Mouse (Mus musculus) CH12.LX (cell line): ENCODE data around the gene Pdcd7. TPM values are rescaled to one million over a fixed set of nuclear protein-coding genes. Genes with fewer than 3 reads are reported as not detected.

Experiments
- DNase-seq: peaks from one replicate; pipeline ENCODE4 v3.0.0-alpha.2; 2013; ENCODE audit errors: extremely low read depth
- H3K27ac ChIP-seq: 2 replicates; pipeline ENCODE4 v1.5.1; 2012; ENCODE audit warnings: low read depth, mild to moderate bottlenecking, control low read depth, moderate library complexity; ENCODE audit not compliant: insufficient read depth
- H3K27me3 ChIP-seq: replicated peaks from 2 replicates; pipeline ENCODE3; 2012; ENCODE audit warnings: inconsistent platforms
- H3K36me3 ChIP-seq, 2 experiments: replicated peaks in 1 of 2; 2 replicates each; pipeline versions ENCODE3 to v1.6.1; 2012; ENCODE audit warnings: inconsistent platforms in 1 of 2, low read length in 1 of 2, mild to moderate bottlenecking in 1 of 2, mixed read lengths in 1 of 2, moderate library complexity in 1 of 2; ENCODE audit not compliant: control insufficient read depth in 1 of 2, insufficient read depth in 1 of 2
- H3K4me1 ChIP-seq, 2 experiments: 2 replicates each; pipeline ENCODE4 v1.6.1; 2012; ENCODE audit warnings: inconsistent platforms in 1 of 2, moderate library complexity in 1 of 2; ENCODE audit not compliant: insufficient read depth in 2 of 2, control insufficient read depth in 1 of 2
- H3K4me2 ChIP-seq: 2 replicates; pipeline ENCODE4 v1.6.1; 2012; ENCODE audit warnings: low read depth, mild to moderate bottlenecking, control low read depth; ENCODE audit not compliant: poor library complexity, insufficient read depth, severe bottlenecking
- H3K4me3 ChIP-seq, 3 experiments: fragments of 150-350 bp in 1 of 3; sonication (generic) in 1 of 3; replicated peaks in 1 of 3; 2 replicates each; pipeline versions ENCODE3 to v1.5.1; 2011 to 2012; ENCODE audit warnings: low read depth in 2 of 3, low read length in 2 of 3, mild to moderate bottlenecking in 2 of 3, moderate library complexity in 2 of 3, control low read depth in 1 of 3, improper control_type of control experiment in 1 of 3, inconsistent platforms in 1 of 3, mixed read lengths in 1 of 3; ENCODE audit not compliant: poor library complexity in 1 of 3
- H3K79me2 ChIP-seq: replicated peaks from 2 replicates; pipeline ENCODE4 v1.6.1; 2012; ENCODE audit warnings: mild to moderate bottlenecking, moderate library complexity; ENCODE audit not compliant: control insufficient read depth, poor library complexity, insufficient read depth, severe bottlenecking; ENCODE audit errors: extremely low read depth
- H3K9ac ChIP-seq: 2 replicates; pipeline ENCODE4 v1.6.1; 2012; ENCODE audit warnings: low read depth, mild to moderate bottlenecking, control low read depth, moderate library complexity; ENCODE audit not compliant: insufficient read depth
- H3K9me3 ChIP-seq: replicated peaks from 2 replicates; pipeline ENCODE3; 2012; ENCODE audit warnings: low read length, inconsistent platforms, mixed read lengths
- BHLHE40 ChIP-seq: IDR thresholded peaks from 2 replicates; pipeline ENCODE4 v1.6.1; 2011; ENCODE audit warnings: mild to moderate bottlenecking, low read depth, low read length, improper control_type of control experiment
- CHD2 ChIP-seq: IDR thresholded peaks from 2 replicates; pipeline ENCODE4 v1.6.1; 2011; ENCODE audit warnings: low read length, improper control_type of control experiment
- ELF1 ChIP-seq: IDR thresholded peaks from 2 replicates; pipeline ENCODE4 v1.6.1; 2014; ENCODE audit warnings: low read depth, mild to moderate bottlenecking, inconsistent platforms, low read length, improper control_type of control experiment
- EP300 ChIP-seq: IDR thresholded peaks from 2 replicates; pipeline ENCODE4 v1.6.1; 2011; ENCODE audit warnings: low read length, improper control_type of control experiment
- ETS1 ChIP-seq: conservative IDR thresholded peaks from 2 replicates; pipeline ENCODE4 v1.6.1; 2012; ENCODE audit warnings: low read depth, mild to moderate bottlenecking, inconsistent platforms, low read length, improper control_type of control experiment, moderate library complexity
- HCFC1 ChIP-seq: IDR thresholded peaks from 2 replicates; pipeline ENCODE4 v1.6.1; 2012; ENCODE audit warnings: low read depth, mild to moderate bottlenecking, inconsistent platforms, low read length, improper control_type of control experiment
- JUND ChIP-seq: conservative IDR thresholded peaks from 2 replicates; pipeline ENCODE4 v1.6.1; 2011; ENCODE audit warnings: low read depth, low read length, improper control_type of control experiment
- KAT2A ChIP-seq: IDR thresholded peaks from 2 replicates; pipeline ENCODE4 v1.6.1; 2012; ENCODE audit warnings: low read length, improper control_type of control experiment, inconsistent platforms; ENCODE audit not compliant: insufficient replicate concordance
- MAX ChIP-seq: IDR thresholded peaks from 2 replicates; pipeline ENCODE4 v1.6.1; 2011; ENCODE audit warnings: low read length, improper control_type of control experiment
- MAZ ChIP-seq: IDR thresholded peaks from 2 replicates; pipeline ENCODE4 v1.6.1; 2012; ENCODE audit warnings: low read depth, mild to moderate bottlenecking, inconsistent platforms, low read length, improper control_type of control experiment, moderate library complexity
- MXI1 ChIP-seq: IDR thresholded peaks from 2 replicates; pipeline ENCODE4 v1.6.1; 2011; ENCODE audit warnings: mild to moderate bottlenecking, low read depth, low read length, improper control_type of control experiment
- MYC ChIP-seq: IDR thresholded peaks from 2 replicates; pipeline ENCODE4 v1.6.1; 2011; ENCODE audit warnings: low read depth, mild to moderate bottlenecking, improper control_type of control experiment, low read length
- NELFE ChIP-seq: IDR thresholded peaks from 2 replicates; pipeline ENCODE4 v1.6.1; 2011; ENCODE audit warnings: low read depth, low read length, improper control_type of control experiment
- PAX5 ChIP-seq: IDR thresholded peaks from 2 replicates; pipeline ENCODE4 v1.6.1; 2012; ENCODE audit warnings: low read length, inconsistent platforms, mixed read lengths
- POLR2AphosphoS2 ChIP-seq: IDR thresholded peaks from 2 replicates; pipeline ENCODE4 v1.6.1; 2011; ENCODE audit warnings: low read depth, low read length, improper control_type of control experiment
- RAD21 ChIP-seq: IDR thresholded peaks from 2 replicates; pipeline ENCODE4 v1.6.1; 2011; ENCODE audit warnings: low read depth, mild to moderate bottlenecking, low read length, improper control_type of control experiment, moderate library complexity
- SMC3 ChIP-seq: IDR thresholded peaks from 2 replicates; pipeline ENCODE4 v1.6.1; 2011; ENCODE audit warnings: low read depth, low read length, improper control_type of control experiment
- TCF12 ChIP-seq: IDR thresholded peaks from 2 replicates; pipeline ENCODE4 v1.6.1; 2014; ENCODE audit warnings: low read depth, mild to moderate bottlenecking, inconsistent platforms, low read length, improper control_type of control experiment
- USF2 ChIP-seq: conservative IDR thresholded peaks from 2 replicates; pipeline ENCODE4 v1.6.1; 2011; ENCODE audit warnings: low read depth, low read length, improper control_type of control experiment
- ZKSCAN1 ChIP-seq: IDR thresholded peaks from 2 replicates; pipeline ENCODE4 v1.6.1; 2012; ENCODE audit warnings: low read depth, inconsistent platforms, low read length, improper control_type of control experiment, borderline replicate concordance
- ZMIZ1 ChIP-seq: IDR thresholded peaks from 2 replicates; pipeline ENCODE4 v1.6.1; 2012; ENCODE audit warnings: low read depth, mild to moderate bottlenecking, inconsistent platforms, low read length, improper control_type of control experiment
- ZNF384 ChIP-seq: IDR thresholded peaks from 2 replicates; pipeline ENCODE4 v1.6.1; 2012; ENCODE audit warnings: low read depth, low read length, improper control_type of control experiment, inconsistent platforms
- dilution Hi-C: fragments of 300-500 bp; cut with MboI; formaldehyde crosslinking; loops from 2 replicates; pipeline ENCODE4 v1.14.3; 2020; ENCODE audit warnings: low sequenced_read_pairs; ENCODE audit not compliant: extremely low pct_unique_long_range_greater_than_20kb, extremely low pct_ligation_motif_present
- in situ Hi-C: fragments of 300-500 bp; cut with MboI; formaldehyde crosslinking; loops from 3 replicates; pipeline ENCODE4 v1.14.3; 2019; ENCODE audit warnings: low sequenced_read_pairs, low pct_ligation_motif_present, low pct_unique_long_range_greater_than_20kb, mixed read lengths
- polyA plus RNA-seq: library from polyadenylated mRNA; unstranded; fragments of >175 nt; gene quantifications from 2 replicates; pipeline ENCODE4 v1.2.1, GENCODE M21; 2012; ENCODE audit warnings: low read depth; ENCODE audit not compliant: insufficient read length
- total RNA-seq, 2 experiments: library from RNA; depleted of rRNA; stranded (reverse); fragments of 300-350 nt in 1 of 2; fragments of >200 nt in 1 of 2; gene quantifications; 2 replicates each; pipeline ENCODE4 v1.2.3; 2012 to 2014

The Pdcd7 gene
- total and polyA plus RNA-seq, 3 experiments: 13.1 to 20.6 (median 14.5) TPM

- Histone ChIP-seq H3K9ac (no peak overlapping the region), H3K9me3 (no peaks in the 10 kb centered on the region), H3K36me3 (peaks cover 40 to 73% of the 10 kb centered on the region in 2 experiments), H3K27ac (no peak overlapping the region), H3K4me3 (no peak overlapping the region), H3K27me3 (no peaks in the 10 kb centered on the region), H3K4me2 (no peak overlapping the region), H3K4me1 (no peaks in the 10 kb centered on the region), H3K79me2 (no peaks in the 10 kb centered on the region)
- in situ Hi-C loops (no loop called here), dilution Hi-C loops (no loop called here)
- TF ChIP-seq JUND: no peak
- no peak for TF ChIP-seq HCFC1
- TF ChIP-seq MXI1: no peak
- no peak for TF ChIP-seq NELFE
- TF ChIP-seq BHLHE40: no peak
- no peak for TF ChIP-seq ETS1
- no peak for TF ChIP-seq MAX
- TF ChIP-seq POLR2AphosphoS2: no peak
- TF ChIP-seq ZMIZ1: no peak
- no peak for TF ChIP-seq ZNF384
- no peak for TF ChIP-seq ZKSCAN1
- no peak for TF ChIP-seq PAX5
- no peak for TF ChIP-seq TCF12
- no peak for TF ChIP-seq EP300
- no peak for TF ChIP-seq MYC
- no peak for TF ChIP-seq ELF1
- no peak for DNase-seq
Measured at GRCm38 (mm10) chr9:65312669-65313357, 33.1 kb upstream of the Pdcd7 start.

- peaks cover 41 to 72% of the 10 kb centered on the region in 2 experiments for H3K36me3 ChIP-seq
- in situ Hi-C loops (no loop called here), dilution Hi-C loops (no loop called here)
Measured at GRCm38 (mm10) chr9:65313846-65314245, 32.1 kb upstream of the Pdcd7 start.

More at GRCm38 (mm10) chr9:65313846-65314245, 32.1 kb upstream of the Pdcd7 start:
- Histone ChIP-seq H3K9me3 (no peaks in the 10 kb centered on the region), H3K79me2 (no peaks in the 10 kb centered on the region), H3K27me3 (no peaks in the 10 kb centered on the region), H3K4me3 (no peak overlapping the region), H3K27ac (no peak overlapping the region), H3K4me2 (no peak overlapping the region), H3K9ac (no peak overlapping the region), H3K4me1 (no peaks in the 10 kb centered on the region)
- TF ChIP-seq KAT2A (no peak), MAZ (no peak), CHD2 (no peak), SMC3 (no peak), RAD21 (no peak), USF2 (no peak), EP300 (no peak), POLR2AphosphoS2 (no peak)
- DNase-seq: no peak
